Mouse (Mus musculus): ENCODE measurements at regions not wholly inside any gene's neighbourhood (a gene's known extent, or its start where the extent isn't known, plus 50 kb on each side); places are given as distances from the start of the nearest gene placed in this dataset.
"Not testable (repeated sequence)": the region's sequence is repeated elsewhere in the genome, so short reads cannot be mapped to it uniquely, and the experiment has no call there.

GRCm38 (mm10) chr15:90291848-90292247 is 67.7 kb downstream of the Alg10b start:
- DNase-seq (ENCODE audit: low spot score), result no peak

DNA sequence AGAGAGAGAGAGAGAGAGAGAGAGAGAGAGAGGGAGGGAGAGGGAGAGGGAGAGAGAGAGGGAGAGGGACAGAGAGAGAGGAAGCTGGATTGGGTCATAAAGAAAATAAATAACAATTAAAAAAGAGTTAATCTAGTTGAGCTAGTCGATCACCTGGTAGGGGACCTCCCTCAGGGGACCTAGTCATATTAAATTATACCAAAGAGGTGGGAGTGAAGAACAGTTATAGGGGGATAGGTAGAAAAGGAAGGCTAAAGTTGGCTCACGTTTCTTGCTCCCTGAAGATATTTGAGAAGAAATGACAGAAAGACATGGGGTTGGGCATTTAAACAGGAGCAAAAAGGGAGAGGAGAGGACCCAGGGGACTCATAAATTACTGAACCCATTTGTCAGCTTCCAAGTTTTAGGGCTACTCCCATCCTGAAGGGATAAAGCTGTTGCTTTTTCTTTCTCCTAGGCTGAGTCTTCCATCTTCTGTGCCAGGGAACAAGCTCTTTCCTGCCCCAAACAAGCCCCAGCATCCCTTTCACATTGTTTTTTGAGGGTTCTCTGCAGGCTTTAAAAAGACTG is 70.3 kb downstream of the Alg10b start:
- DNase-seq (ENCODE audit: low spot score), result no peak

- DNase-seq (ENCODE audit: low spot score), result no peak
Measured at GRCm38 (mm10) chr15:90298566-90298965, 74.5 kb downstream of the Alg10b start.

DNA sequence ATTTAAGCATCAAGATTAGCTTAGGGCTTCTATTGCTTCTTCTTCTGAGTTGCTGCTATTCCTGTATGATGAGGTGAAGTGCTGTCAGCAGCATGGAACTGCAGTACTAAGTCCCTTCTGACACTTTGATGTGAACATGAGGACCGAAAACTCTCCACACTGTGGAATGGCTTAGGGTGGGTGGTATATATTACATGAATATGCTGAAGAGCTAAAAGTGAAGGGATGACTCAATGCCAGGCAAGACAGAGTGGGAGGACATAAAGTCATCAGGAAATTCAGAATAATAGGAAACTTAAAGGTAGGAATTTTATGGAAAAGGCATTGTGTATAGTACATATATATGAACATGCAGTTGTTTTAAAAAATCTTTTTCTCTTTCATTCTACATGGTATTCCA is 79.3 kb downstream of the Alg10b start:
- no peak for DNase-seq (ENCODE audit: low spot score)

GRCm38 (mm10) chr15:90305051-90305450 is 80.9 kb downstream of the Alg10b start:
- DNase-seq (ENCODE audit: low spot score), result no peak

GRCm38 (mm10) chr15:90306866-90307265 is 82.8 kb downstream of the Alg10b start:
- no peak for DNase-seq (ENCODE audit: low spot score)

DNA sequence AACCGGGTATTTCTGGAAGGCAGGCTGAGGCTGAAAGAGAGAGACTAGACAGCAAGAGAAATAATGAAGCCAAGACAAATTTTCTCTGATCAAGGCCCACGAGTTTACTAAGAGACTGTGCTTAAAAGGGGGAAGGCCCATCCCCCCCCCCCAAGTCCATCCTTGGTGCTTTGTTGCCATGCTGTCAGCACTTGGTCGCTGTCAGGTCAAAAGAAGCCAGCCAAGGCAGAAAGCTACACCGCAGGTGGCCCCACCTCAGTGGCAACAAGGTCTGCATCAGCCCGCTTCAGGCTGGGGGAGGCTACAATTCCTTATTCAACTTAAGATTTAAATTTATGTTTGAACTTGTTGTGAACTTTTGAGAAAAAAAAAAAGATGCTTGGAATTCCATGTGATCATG is 84.3 kb downstream of the Alg10b start:
- not testable (repeated sequence) for DNase-seq (ENCODE audit: low spot score)

- DNase-seq (ENCODE audit: low spot score), result no peak
Measured at GRCm38 (mm10) chr15:90308869-90309268, 84.8 kb downstream of the Alg10b start.

DNA sequence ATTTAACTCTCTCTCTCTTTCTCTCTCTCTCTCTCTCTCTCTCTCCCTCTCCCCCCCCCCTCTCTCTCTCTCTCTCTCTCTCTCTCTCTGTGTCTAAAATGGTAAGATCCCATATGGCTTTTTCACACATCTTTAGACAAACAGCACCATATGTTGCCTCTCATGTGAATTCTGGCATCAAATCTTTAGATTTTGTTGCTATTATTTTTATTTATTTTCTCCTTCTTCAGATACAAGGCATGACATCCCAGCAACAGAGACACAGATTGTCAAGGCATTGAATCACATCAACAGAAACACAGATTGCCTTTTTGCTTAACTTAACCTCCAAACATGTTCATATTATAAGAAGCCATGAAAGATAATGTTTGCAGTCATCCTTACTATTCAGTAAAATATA is 85.6 kb downstream of the Alg10b start:
- DNase-seq (ENCODE audit: low spot score), result no peak

- DNase-seq (ENCODE audit: low spot score), result no peak
Measured at GRCm38 (mm10) chr15:90321774-90322173, 97.7 kb downstream of the Alg10b start.

DNA sequence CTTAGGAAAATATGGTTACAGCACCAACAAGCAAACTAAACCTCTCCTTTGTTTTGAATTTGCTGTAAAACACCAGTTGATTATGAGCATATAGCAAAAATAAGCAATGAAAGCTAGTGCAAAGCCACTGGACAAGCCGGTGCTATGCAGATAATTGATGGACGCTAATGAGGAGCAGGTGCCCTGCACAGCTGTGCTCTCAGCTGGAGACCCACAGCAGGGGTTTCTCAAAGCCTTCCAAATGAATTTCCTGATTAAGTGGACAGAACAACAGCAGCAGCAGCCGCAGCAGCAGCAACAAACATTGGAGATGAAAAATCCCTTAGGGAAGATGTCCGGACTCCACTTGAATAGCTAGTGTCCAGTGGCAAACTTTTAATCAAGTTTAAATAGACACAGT is 109.2 kb downstream of the Alg10b start:
- DNase-seq (ENCODE audit: low spot score), result no peak

- DNase-seq (ENCODE audit: low spot score), result no peak
Measured at GRCm38 (mm10) chr15:90333766-90334165, 109.7 kb downstream of the Alg10b start.

GRCm38 (mm10) chr15:90334406-90334805 is 110.3 kb downstream of the Alg10b start:
- DNase-seq (ENCODE audit: low spot score), result no peak

DNA sequence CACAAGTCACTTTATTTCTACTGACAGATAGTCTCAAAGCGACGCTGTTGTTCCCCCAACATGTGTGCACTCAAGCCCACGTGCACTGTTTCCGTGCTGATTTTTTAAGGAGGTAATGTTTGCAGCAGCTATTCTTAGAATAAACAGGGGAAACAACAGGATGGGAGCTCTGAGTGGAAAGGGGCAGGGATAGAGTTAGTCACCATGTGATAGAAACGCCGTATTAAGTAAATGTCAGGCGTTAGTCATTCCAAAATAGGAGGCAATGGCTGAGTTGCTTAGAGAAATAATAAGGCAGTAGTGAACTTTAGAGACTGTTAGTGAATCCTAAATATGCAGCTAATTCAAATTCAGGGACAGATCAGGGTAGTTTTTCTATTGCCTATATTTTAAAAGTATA is 111.4 kb downstream of the Alg10b start:
- DNase-seq (ENCODE audit: low spot score), result no peak

- DNase-seq (ENCODE audit: low spot score), result no peak
Measured at GRCm38 (mm10) chr15:90340089-90340488, 116.0 kb downstream of the Alg10b start.

DNA sequence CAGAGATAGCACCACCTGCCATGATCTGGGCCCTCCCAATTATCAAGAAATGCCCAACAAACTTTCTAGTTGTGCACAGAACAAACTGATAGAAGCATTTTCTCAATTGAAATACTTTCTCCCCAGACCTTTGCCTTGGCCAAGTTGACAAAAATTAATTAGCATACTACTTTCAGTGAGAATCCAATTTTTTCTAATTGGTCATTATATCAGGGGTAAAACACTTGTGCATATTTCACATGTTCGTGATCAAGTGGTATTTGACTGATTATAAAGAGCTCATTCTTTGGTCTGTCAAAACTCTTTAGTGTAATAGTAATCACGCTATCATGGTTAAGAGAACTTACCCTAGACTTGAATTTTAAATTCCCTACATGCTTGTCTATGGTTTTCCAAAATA is 117.2 kb downstream of the Alg10b start:
- DNase-seq (ENCODE audit: low spot score), result no peak

- no peak for DNase-seq (ENCODE audit: low spot score)
Measured at GRCm38 (mm10) chr15:90343771-90344170, 119.7 kb downstream of the Alg10b start.

DNA sequence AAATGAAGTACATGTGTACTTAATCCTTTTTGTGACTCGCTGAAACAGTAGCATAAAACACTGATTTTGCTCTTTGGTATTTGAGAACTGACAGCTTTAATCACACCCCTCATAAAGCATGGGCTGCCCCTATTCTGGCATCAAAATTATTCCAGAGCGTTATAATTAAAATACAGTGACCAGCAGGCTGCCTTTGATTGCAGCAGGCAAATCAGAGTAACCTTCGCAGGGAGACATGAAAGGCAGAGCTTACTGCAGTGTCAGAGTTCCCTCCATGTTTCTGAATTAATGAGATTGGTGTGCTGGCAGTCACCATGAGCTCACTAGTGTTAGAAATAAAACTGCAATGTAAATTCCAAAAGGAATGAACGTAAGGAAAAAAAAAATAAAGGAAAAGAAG is 120.8 kb downstream of the Alg10b start:
- DNase-seq (ENCODE audit: low spot score), result no peak

GRCm38 (mm10) chr15:90346162-90346561 is 122.1 kb downstream of the Alg10b start:
- DNase-seq (ENCODE audit: low spot score), result no peak

GRCm38 (mm10) chr15:90346757-90347156 is 122.6 kb downstream of the Alg10b start:
- DNase-seq (ENCODE audit: low spot score), result no peak

DNA sequence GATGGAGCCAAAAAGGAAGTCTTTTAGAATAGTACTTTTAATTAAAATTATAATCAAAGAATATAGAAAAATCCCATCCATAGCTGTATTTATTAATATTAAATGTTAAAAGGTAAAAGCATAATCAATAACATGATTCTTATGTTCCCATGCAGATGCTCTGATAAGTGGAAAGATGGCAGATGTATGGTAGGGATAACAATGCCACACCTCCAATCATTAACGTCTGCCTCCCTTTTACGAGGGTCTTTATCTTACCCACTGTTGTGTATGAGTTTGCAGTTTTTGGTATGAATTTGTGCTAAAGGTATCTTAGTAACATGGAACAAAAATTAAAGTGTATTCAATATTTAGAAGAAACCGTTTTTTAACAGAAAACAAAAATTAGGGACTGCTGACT is 127.8 kb downstream of the Alg10b start:
- DNase-seq (ENCODE audit: low spot score), result no peak

DNA sequence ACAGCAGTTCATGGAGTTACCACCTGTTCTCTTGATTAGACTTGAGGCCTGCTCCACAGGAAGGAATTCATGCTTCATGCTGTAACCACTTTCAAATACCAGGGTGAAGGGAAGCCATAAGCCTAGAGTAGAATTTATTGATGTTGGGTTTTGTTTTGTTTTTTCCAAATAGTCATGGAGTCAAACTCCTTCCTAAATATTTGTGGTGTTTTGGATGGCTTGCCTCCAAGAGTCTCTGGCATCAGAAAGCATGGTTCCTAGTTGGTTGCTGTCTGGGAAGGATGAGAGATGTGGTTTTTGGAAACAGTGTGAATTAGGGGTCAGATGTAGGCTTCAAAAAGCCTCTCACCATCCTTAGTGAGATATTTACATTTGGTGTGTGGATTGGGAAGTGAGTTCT is 141.5 kb downstream of the Alg10b start:
- DNase-seq (ENCODE audit: low spot score), result no peak

- no peak for DNase-seq (ENCODE audit: low spot score)
Measured at GRCm38 (mm10) chr15:90377959-90378358, 153.8 kb downstream of the Alg10b start.

- DNase-seq (ENCODE audit: low spot score), result no peak
Measured at GRCm38 (mm10) chr15:90396961-90397360, 172.8 kb downstream of the Alg10b start.
